Mouse (Mus musculus) gastrocnemius, postnatal 4 days (tissue): ENCODE measurements around the gene Mrps18a. TPM values are rescaled to one million over a fixed set of nuclear protein-coding genes. Genes with fewer than 3 reads are reported as not detected.

Experiments used
- DNase-seq, 2 experiments: peaks; one replicate each; pipeline ENCODE4 v3.0.0; 2021 to 2022; ENCODE audit warnings: low spot score in 2 of 2, mixed read lengths in 2 of 2
- total RNA-seq, 2 experiments: library from RNA; stranded (reverse); gene quantifications; 2 replicates each; pipeline ENCODE4 v1.2.3; 2021

Mrps18a gene
- total RNA-seq, 2 experiments from 2014 or later = 65.9 to 69.3 TPM

- no peak for DNase-seq
Measured at GRCm38 (mm10) chr17:46098525-46098924, 12.3 kb upstream of the Mrps18a start.

- DNase-seq = no peak
Measured at GRCm38 (mm10) chr17:46101906-46102305, 8.9 kb upstream of the Mrps18a start.

GRCm38 (mm10) chr17:46102608-46103159, 8.1 kb upstream of the Mrps18a start:
- DNase-seq = no peak

GRCm38 (mm10) chr17:46104487-46104886, 6.3 kb upstream of the Mrps18a start:
- peak in 1 of 2 experiments; percentile 72 for DNase-seq

GRCm38 (mm10) chr17:46108286-46108685, 2.5 kb upstream of the Mrps18a start:
- no peak for DNase-seq

GRCm38 (mm10) chr17:46115489-46115888, 4.7 kb downstream of the Mrps18a start:
- no peak for DNase-seq

- no peak for DNase-seq
Measured at GRCm38 (mm10) chr17:46116138-46116537, 5.4 kb downstream of the Mrps18a start.

GRCm38 (mm10) chr17:46116881-46117280, 6.1 kb downstream of the Mrps18a start:
- no peak for DNase-seq

GRCm38 (mm10) chr17:46117623-46118422, 7.0 kb downstream of the Mrps18a start:
- DNase-seq = no peak

GRCm38 (mm10) chr17:46118423-46118850, 7.7 kb downstream of the Mrps18a start:
- DNase-seq = no peak

GRCm38 (mm10) chr17:46119641-46120040, 8.9 kb downstream of the Mrps18a start:
- DNase-seq = no peak

- no peak for DNase-seq
Measured at GRCm38 (mm10) chr17:46122791-46123190, 12.0 kb downstream of the Mrps18a start.

- DNase-seq = no peak
Measured at GRCm38 (mm10) chr17:46123285-46123684, 12.5 kb downstream of the Mrps18a start.

GRCm38 (mm10) chr17:46123953-46124700, 13.3 kb downstream of the Mrps18a start:
- DNase-seq = no peak

- no peak for DNase-seq
Measured at GRCm38 (mm10) chr17:46126608-46127007, 15.8 kb downstream of the Mrps18a start.

GRCm38 (mm10) chr17:46127814-46128493, 17.2 kb downstream of the Mrps18a start:
- no peak for DNase-seq

- peak; percentile 42 to 68 for DNase-seq
Measured at GRCm38 (mm10) chr17:46129741-46130498, 19.1 kb downstream of the Mrps18a start.

GRCm38 (mm10) chr17:46132058-46132718, 21.4 kb downstream of the Mrps18a start:
- peak; percentile 67 to 77 for DNase-seq

GRCm38 (mm10) chr17:46132862-46133261, 22.1 kb downstream of the Mrps18a start:
- DNase-seq = no peak
